Mouse (Mus musculus) ES-CJ7 (cell line): ENCODE measurements at regions not wholly inside any gene's neighbourhood (a gene's known extent, or its start where the extent isn't known, plus 50 kb on each side); places are given as distances from the start of the nearest gene placed in this dataset.
A peak's percentile ranks its signal among the peaks of the same experiment; 100 is the strongest.

Source experiments
- DNase-seq: peaks from one replicate; pipeline ENCODE4 v3.0.0; 2011; ENCODE audit warnings: low read depth, low spot score

- DNase-seq: no peak
These were observed 615.3 kb upstream of the Fbxo33 start for GRCm38 (mm10) chr12:59834809-59835208.

- DNase-seq: no peak
These were observed 603.4 kb upstream of the Fbxo33 start for GRCm38 (mm10) chr12:59822918-59823317.

GRCm38 (mm10) chr12:59822435-59822834, 602.9 kb upstream of the Fbxo33 start:
- no peak for DNase-seq

- no peak for DNase-seq
These were observed 602.2 kb upstream of the Fbxo33 start for GRCm38 (mm10) chr12:59821698-59822097.

- no peak for DNase-seq
These were observed 596.4 kb upstream of the Fbxo33 start for GRCm38 (mm10) chr12:59815965-59816364.

GRCm38 (mm10) chr12:59814356-59814755, 594.8 kb upstream of the Fbxo33 start:
- no peak for DNase-seq

GRCm38 (mm10) chr12:59809224-59809623, 589.7 kb upstream of the Fbxo33 start:
- no peak for DNase-seq

GRCm38 (mm10) chr12:59798051-59798450, 578.5 kb upstream of the Fbxo33 start:
- no peak for DNase-seq

- DNase-seq: peak; percentile 44
These were observed 571.9 kb upstream of the Fbxo33 start for GRCm38 (mm10) chr12:59791473-59791872.

- no peak for DNase-seq
These were observed 567.3 kb upstream of the Fbxo33 start for GRCm38 (mm10) chr12:59786831-59787230.

- DNase-seq: no peak
These were observed 551.5 kb upstream of the Fbxo33 start for GRCm38 (mm10) chr12:59770980-59771379.

- DNase-seq: no peak
These were observed 542.7 kb upstream of the Fbxo33 start for GRCm38 (mm10) chr12:59762260-59762659.

GRCm38 (mm10) chr12:59744768-59745167, 525.2 kb upstream of the Fbxo33 start:
- DNase-seq: no peak

- no peak for DNase-seq
These were observed 523.7 kb upstream of the Fbxo33 start for GRCm38 (mm10) chr12:59743211-59743610.

GRCm38 (mm10) chr12:59724951-59725350, 505.4 kb upstream of the Fbxo33 start:
- DNase-seq: no peak

GRCm38 (mm10) chr12:59722471-59723182, 503.1 kb upstream of the Fbxo33 start:
- no peak for DNase-seq

- DNase-seq: no peak
These were observed 493.7 kb upstream of the Fbxo33 start for GRCm38 (mm10) chr12:59713216-59713615.

- DNase-seq: no peak
These were observed 463.7 kb upstream of the Fbxo33 start for GRCm38 (mm10) chr12:59683235-59683634.

GRCm38 (mm10) chr12:59663161-59663560, 443.6 kb upstream of the Fbxo33 start:
- DNase-seq: no peak

GRCm38 (mm10) chr12:59630678-59631077, 411.2 kb upstream of the Fbxo33 start:
- no peak for DNase-seq

GRCm38 (mm10) chr12:59623147-59623546, 403.6 kb upstream of the Fbxo33 start:
- no peak for DNase-seq

GRCm38 (mm10) chr12:59621132-59621531, 401.6 kb upstream of the Fbxo33 start:
- DNase-seq: no peak

- no peak for DNase-seq
These were observed 400.8 kb upstream of the Fbxo33 start for GRCm38 (mm10) chr12:59620340-59620739.

- DNase-seq: no peak
These were observed 396.6 kb upstream of the Fbxo33 start for GRCm38 (mm10) chr12:59616075-59616474.
